Mouse (Mus musculus) G1E (cell line): ENCODE data around the gene Nmnat3. TPM values are rescaled to one million over a fixed set of nuclear protein-coding genes. Genes with fewer than 3 reads are reported as not detected.

ENCODE experiments used
- ATAC-seq: 2 replicates; pipeline ENCODE4 v1.8.0; 2016; ENCODE audit warnings: mild to moderate bottlenecking; ENCODE audit not compliant: insufficient number of reproducible peaks, poor library complexity, low FRiP score, severe bottlenecking; ENCODE audit errors: extremely low read depth
- DNase-seq: peaks from one replicate; pipeline ENCODE4 v3.0.0; 2012; ENCODE audit warnings: low spot score
- H3K27me3 ChIP-seq: 2 replicates; pipeline ENCODE4 v1.6.1; 2012; ENCODE audit warnings: mild to moderate bottlenecking, low read length, inconsistent platforms; ENCODE audit not compliant: insufficient read depth
- H3K36me3 ChIP-seq: replicated peaks from 2 replicates; pipeline ENCODE3; 2012; ENCODE audit warnings: mild to moderate bottlenecking, inconsistent platforms
- H3K4me1 ChIP-seq: 2 replicates; pipeline ENCODE4 v1.6.1; 2012; ENCODE audit warnings: low read depth, low read length, inconsistent platforms, mixed read lengths; ENCODE audit not compliant: insufficient read depth
- H3K4me3 ChIP-seq: 2 replicates; pipeline ENCODE4 v1.5.1; 2012; ENCODE audit warnings: low read depth, mild to moderate bottlenecking, inconsistent platforms, low read length, moderate library complexity, mixed read lengths
- H3K9me3 ChIP-seq: replicated peaks from 2 replicates; pipeline ENCODE4 v1.6.1; 2012; ENCODE audit warnings: inconsistent platforms
- CTCF ChIP-seq: IDR thresholded peaks from 2 replicates; pipeline ENCODE4 v1.5.1; 2012; ENCODE audit warnings: low read depth, low read length, inconsistent platforms, mixed read lengths
- GATA1 ChIP-seq: IDR thresholded peaks from 2 replicates; pipeline ENCODE4 v1.6.1; 2012; ENCODE audit warnings: borderline replicate concordance, low read length, inconsistent platforms, mixed read lengths
- GATA2 ChIP-seq: IDR thresholded peaks from 2 replicates; pipeline ENCODE4 v1.6.1; 2012; ENCODE audit warnings: low read depth, low read length, inconsistent platforms, borderline replicate concordance
- POLR2AphosphoS5 ChIP-seq: IDR thresholded peaks from 2 replicates; pipeline ENCODE4 v1.6.1; 2012; ENCODE audit warnings: low read depth, low read length, inconsistent platforms; ENCODE audit not compliant: insufficient replicate concordance
- TAL1 ChIP-seq: conservative IDR thresholded peaks from 2 replicates; pipeline ENCODE4 v1.6.1; 2012; ENCODE audit warnings: low read depth, low read length, inconsistent platforms, mixed read lengths
- polyA plus RNA-seq: library from polyadenylated mRNA; stranded (reverse); fragments of >175 nt; gene quantifications from 2 replicates; pipeline ENCODE4 v1.2.3, GENCODE M21; 2012
- total RNA-seq, 2 experiments: library from RNA; stranded (forward) in 1 of 2; stranded (reverse) in 1 of 2; fragments of 200-1000 nt in 1 of 2; fragments of >200 nt in 1 of 2; fragmentation: Nextera tagmentation in 1 of 2; gene quantifications; 2 replicates each; pipeline ENCODE4 v1.2.3; 2014 to 2017

Nmnat3 gene
- total and polyA plus RNA-seq, 3 experiments: 7.1 to 38.3 (median 10.8) TPM

GRCm38 (mm10) chr9:98369707-98370106, 82.5 kb downstream of the Nmnat3 start:
- no peak for TF ChIP-seq GATA2
- TF ChIP-seq TAL1: no peak
- Histone ChIP-seq H3K36me3 (peaks cover 50% of the 10 kb centered on the region), H3K4me1 (peaks cover 2% of the 10 kb centered on the region), H3K4me3 (no peak overlapping the region), H3K27me3 (no peaks in the 10 kb centered on the region), H3K9me3 (no peaks in the 10 kb centered on the region)
- no peak for DNase-seq
- ATAC-seq: no peak

- DNase-seq: no peak
- H3K4me1 ChIP-seq: no peaks in the 10 kb centered on the region
- H3K4me3 ChIP-seq: no peak overlapping the region
- no peaks in the 10 kb centered on the region for H3K9me3 ChIP-seq
- H3K27me3 ChIP-seq: no peaks in the 10 kb centered on the region
- H3K36me3 ChIP-seq: peaks cover 43% of the 10 kb centered on the region
- ATAC-seq: no peak
- TF ChIP-seq GATA2 (no peak), CTCF (peak; percentile 21; the same call in 1 of the 2 replicates)
Observed at GRCm38 (mm10) chr9:98373358-98373757, 86.1 kb downstream of the Nmnat3 start.

- H3K36me3 ChIP-seq: peaks cover 43% of the 10 kb centered on the region
- no peaks in the 10 kb centered on the region for H3K9me3 ChIP-seq
- no peaks in the 10 kb centered on the region for H3K4me1 ChIP-seq
- no peak overlapping the region for H3K4me3 ChIP-seq
- no peak for TF ChIP-seq POLR2AphosphoS5
- TF ChIP-seq TAL1: no peak
- no peaks in the 10 kb centered on the region for H3K27me3 ChIP-seq
- DNase-seq (no peak), ATAC-seq (no peak)
Observed at GRCm38 (mm10) chr9:98374897-98375296, 87.7 kb downstream of the Nmnat3 start.

- Histone ChIP-seq H3K4me1 (no peaks in the 10 kb centered on the region), H3K4me3 (no peak overlapping the region), H3K27me3 (no peaks in the 10 kb centered on the region), H3K36me3 (peaks cover 48% of the 10 kb centered on the region), H3K9me3 (no peaks in the 10 kb centered on the region)
- ATAC-seq (no peak), DNase-seq (no peak)
- no peak for TF ChIP-seq GATA2
Observed at GRCm38 (mm10) chr9:98375329-98376170, 88.3 kb downstream of the Nmnat3 start.

GRCm38 (mm10) chr9:98379736-98380135, 92.5 kb downstream of the Nmnat3 start:
- ATAC-seq: no peak
- TF ChIP-seq GATA1 (no peak), CTCF (no peak), GATA2 (no peak), POLR2AphosphoS5 (no peak), TAL1 (no peak)
- Histone ChIP-seq H3K27me3 (no peaks in the 10 kb centered on the region), H3K4me1 (no peaks in the 10 kb centered on the region), H3K9me3 (no peaks in the 10 kb centered on the region), H3K36me3 (peaks cover 50% of the 10 kb centered on the region), H3K4me3 (no peak overlapping the region)
- DNase-seq: no peak

- ATAC-seq: no peak
- DNase-seq: no peak
- H3K4me3 ChIP-seq: no peak overlapping the region
- peaks cover 51% of the 10 kb centered on the region for H3K36me3 ChIP-seq
- no peaks in the 10 kb centered on the region for H3K4me1 ChIP-seq
- no peaks in the 10 kb centered on the region for H3K27me3 ChIP-seq
- TF ChIP-seq TAL1 (no peak), POLR2AphosphoS5 (no peak), CTCF (no peak), GATA1 (no peak), GATA2 (no peak)
- H3K9me3 ChIP-seq: no peaks in the 10 kb centered on the region
Observed at GRCm38 (mm10) chr9:98380593-98380992, 93.4 kb downstream of the Nmnat3 start.
